Mouse (Mus musculus): ENCODE data around the gene Slc2a10. TPM values are rescaled to one million over a fixed set of nuclear protein-coding genes. Genes with fewer than 3 reads are reported as not detected.

The Slc2a10 gene
- polyA plus RNA-seq, 1 experiment, result 2.3 TPM

- under 1% methylated on average over 82 of the region's 84 CpGs for WGBS
- Histone ChIP-seq H3K4me3 (replicated peaks; ENCODE audit: insufficient read depth, low read depth, low read length) (peak within 1 kb of the TSS; percentile 98), H3K27me3 (ENCODE audit: control insufficient read depth, insufficient read depth, low read length) (no peaks in the 10 kb centered on the region), H3K4me1 (ENCODE audit: control insufficient read depth, insufficient read depth, low read length) (0 out of 2 replicates have a peak, but pooled peaks cover 3% of the 10 kb centered on the region), H3K27ac (ENCODE audit: insufficient read depth, low read length) (peak within 1 kb of the TSS; percentile 56)
- peak; percentile 86 to 88 for DNase-seq
- TF ChIP-seq CTCF (IDR thresholded peaks at IDR 0.05; ENCODE audit: borderline replicate concordance, insufficient read depth, low read depth, low read length) (no peak), POLR2A (IDR thresholded peaks at IDR 0.05; ENCODE audit: borderline replicate concordance, insufficient read depth, low read length) (peak; percentile 63; the same call in 1 of the 2 replicates)
Measured at GRCm38 (mm10) chr2:165492648-165493553, 10.7 kb upstream of the Slc2a10 start, which contains the start of gene Trp53rka. TSS of gene Trp53rka (minus strand) at chr2:165493324.

DNA sequence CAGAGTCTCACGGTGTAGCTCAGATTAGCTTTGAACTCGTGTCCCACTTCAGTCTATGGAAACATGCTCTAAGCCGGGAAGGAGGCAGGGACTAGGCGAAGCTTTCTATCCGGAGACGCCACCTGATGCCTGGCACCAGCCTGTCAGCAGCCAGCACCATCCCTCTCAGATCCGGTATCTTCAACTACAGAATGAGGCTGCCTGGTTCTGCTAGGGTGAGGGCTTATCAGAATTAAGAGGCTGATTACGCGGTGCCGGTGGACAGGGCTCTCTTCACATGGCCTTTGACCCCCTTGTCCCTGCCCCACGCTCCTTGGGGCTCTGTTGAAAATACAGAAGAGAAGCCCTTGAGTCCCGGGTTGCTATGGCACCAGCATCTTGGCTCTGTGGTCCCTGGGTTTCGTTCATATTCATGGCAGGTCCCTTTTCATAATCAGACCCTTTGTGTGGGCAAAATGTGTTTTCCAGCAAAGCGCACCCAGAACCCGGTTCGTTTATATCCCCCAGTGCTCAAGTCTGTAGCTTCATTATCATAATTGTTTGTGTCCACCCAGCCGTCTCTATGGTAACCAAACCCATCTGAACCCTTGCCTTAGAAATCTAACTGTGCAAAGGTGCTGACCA is 9.9 kb upstream of the Slc2a10 start:
- Histone ChIP-seq H3K27me3 (ENCODE audit: control insufficient read depth, insufficient read depth, low read length) (no peaks in the 10 kb centered on the region), H3K4me1 (ENCODE audit: control insufficient read depth, insufficient read depth, low read length) (0 out of 2 replicates have a peak, but pooled peaks cover 3% of the 10 kb centered on the region), H3K27ac (ENCODE audit: insufficient read depth, low read length) (peak overlapping the region; percentile 56; the same call in 1 of the 2 replicates), H3K4me3 (replicated peaks; ENCODE audit: insufficient read depth, low read depth, low read length) (peak overlapping the region; percentile 98)
- TF ChIP-seq POLR2A (IDR thresholded peaks at IDR 0.05; ENCODE audit: borderline replicate concordance, insufficient read depth, low read length) (no peak), CTCF (IDR thresholded peaks at IDR 0.05; ENCODE audit: borderline replicate concordance, insufficient read depth, low read depth, low read length) (no peak)
- peak in 1 of 2 experiments; percentile 40 for DNase-seq
- WGBS, result 5% methylated on average over 17 of the region's 17 CpGs

- Histone ChIP-seq H3K4me1 (ENCODE audit: control insufficient read depth, insufficient read depth, low read length) (0 out of 2 replicates have a peak, but pooled peaks cover 3% of the 10 kb centered on the region), H3K27ac (ENCODE audit: insufficient read depth, low read length) (no peak overlapping the region), H3K4me3 (replicated peaks; ENCODE audit: insufficient read depth, low read depth, low read length) (no peak overlapping the region), H3K27me3 (ENCODE audit: control insufficient read depth, insufficient read depth, low read length) (no peaks in the 10 kb centered on the region)
- DNase-seq, result no peak
- TF ChIP-seq CTCF (IDR thresholded peaks at IDR 0.05; ENCODE audit: borderline replicate concordance, insufficient read depth, low read depth, low read length), result no peak
- no peak for TF ChIP-seq POLR2A (IDR thresholded peaks at IDR 0.05; ENCODE audit: borderline replicate concordance, insufficient read depth, low read length)
- 46% methylated on average over 2 of the region's 2 CpGs for WGBS
Measured at GRCm38 (mm10) chr2:165494495-165494894, 9.1 kb upstream of the Slc2a10 start.

DNA sequence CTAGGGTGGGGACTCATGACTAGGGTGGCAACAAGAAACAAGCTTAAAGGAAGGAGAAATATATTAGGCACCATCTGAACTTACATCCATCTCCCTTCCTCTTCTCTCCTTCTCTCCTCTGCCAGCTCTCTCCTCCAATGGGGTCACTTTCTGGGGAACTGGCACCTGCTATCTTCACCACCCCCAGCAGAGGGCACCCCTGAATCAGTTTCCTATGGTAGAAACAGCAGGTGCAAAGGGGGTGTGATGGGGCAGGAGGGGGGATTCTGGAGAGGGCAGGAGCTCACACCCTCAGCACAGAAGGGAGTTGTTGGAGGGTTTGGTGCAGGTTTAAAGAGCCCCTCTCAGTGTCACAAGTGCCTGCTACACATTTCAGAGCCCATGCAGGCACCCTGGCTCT is 7.3 kb upstream of the Slc2a10 start:
- Histone ChIP-seq H3K4me1 (ENCODE audit: control insufficient read depth, insufficient read depth, low read length) (0 out of 2 replicates have a peak, but pooled peaks cover 3% of the 10 kb centered on the region), H3K4me3 (replicated peaks; ENCODE audit: insufficient read depth, low read depth, low read length) (no peak overlapping the region), H3K27me3 (ENCODE audit: control insufficient read depth, insufficient read depth, low read length) (no peaks in the 10 kb centered on the region), H3K27ac (ENCODE audit: insufficient read depth, low read length) (no peak overlapping the region)
- no peak for DNase-seq
- TF ChIP-seq POLR2A (IDR thresholded peaks at IDR 0.05; ENCODE audit: borderline replicate concordance, insufficient read depth, low read length), result no peak
- peak; percentile 34; the same call in 1 of the 2 replicates for TF ChIP-seq CTCF (IDR thresholded peaks at IDR 0.05; ENCODE audit: borderline replicate concordance, insufficient read depth, low read depth, low read length)

DNA sequence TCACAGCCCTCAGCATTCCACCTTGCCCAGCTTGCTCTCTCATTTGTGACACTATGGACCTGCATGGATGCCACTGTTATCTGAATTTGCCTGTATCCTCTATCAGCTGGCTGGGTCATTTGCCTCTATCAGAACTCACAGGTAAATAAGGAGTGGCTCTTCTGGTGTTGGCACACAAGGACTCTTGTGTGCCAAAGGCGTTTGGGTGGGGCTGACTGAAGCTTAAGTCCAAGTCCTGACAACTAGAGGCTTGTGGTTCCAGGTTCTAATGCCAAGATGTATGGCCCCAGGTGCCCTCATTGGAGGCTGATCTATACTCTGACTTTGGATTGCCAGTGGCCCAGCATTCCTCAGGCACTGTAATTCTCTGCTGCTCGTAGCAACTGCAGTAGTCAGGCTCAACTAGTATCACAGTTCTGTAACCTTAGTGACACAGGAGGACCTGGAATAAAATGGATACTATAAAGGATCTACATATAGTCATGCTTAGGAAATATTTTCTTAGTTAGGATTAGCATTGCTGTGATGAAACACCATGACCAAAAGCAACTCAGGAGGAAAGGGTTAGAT is 5.8 kb upstream of the Slc2a10 start:
- H3K27me3 ChIP-seq (ENCODE audit: control insufficient read depth, insufficient read depth, low read length), result no peaks in the 10 kb centered on the region
- H3K27ac ChIP-seq (ENCODE audit: insufficient read depth, low read length), result no peak overlapping the region
- 70% methylated on average over 2 of the region's 2 CpGs for WGBS
- DNase-seq, result no peak
- TF ChIP-seq POLR2A (IDR thresholded peaks at IDR 0.05; ENCODE audit: borderline replicate concordance, insufficient read depth, low read length) (no peak), CTCF (IDR thresholded peaks at IDR 0.05; ENCODE audit: borderline replicate concordance, insufficient read depth, low read depth, low read length) (no peak)
- 0 out of 2 replicates have a peak, but pooled peaks cover 3% of the 10 kb centered on the region for H3K4me1 ChIP-seq (ENCODE audit: control insufficient read depth, insufficient read depth, low read length)
- H3K4me3 ChIP-seq (replicated peaks; ENCODE audit: insufficient read depth, low read depth, low read length), result no peak overlapping the region

DNA sequence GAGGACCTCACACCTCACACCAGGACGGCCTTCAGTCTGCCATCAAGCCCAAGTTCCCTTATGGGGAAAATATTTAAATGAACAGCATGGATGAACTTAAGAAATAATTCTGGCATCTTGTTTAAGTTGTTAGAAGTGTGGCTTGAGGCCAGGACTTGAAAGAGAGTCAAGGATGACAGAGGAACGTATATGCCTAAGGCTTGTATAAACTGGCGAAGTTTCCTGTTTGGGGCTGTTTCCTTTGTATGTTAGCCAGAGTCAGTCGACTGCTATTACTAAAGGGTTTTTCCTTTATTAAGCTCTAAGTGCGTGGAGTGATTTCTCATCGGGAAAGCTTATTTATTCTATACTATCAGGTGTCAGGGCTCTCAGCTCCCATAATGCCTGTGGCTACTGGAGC is 4.8 kb upstream of the Slc2a10 start:
- Histone ChIP-seq H3K4me1 (ENCODE audit: control insufficient read depth, insufficient read depth, low read length) (no peaks in the 10 kb centered on the region), H3K27ac (ENCODE audit: insufficient read depth, low read length) (no peak overlapping the region), H3K4me3 (replicated peaks; ENCODE audit: insufficient read depth, low read depth, low read length) (no peak overlapping the region), H3K27me3 (ENCODE audit: control insufficient read depth, insufficient read depth, low read length) (no peaks in the 10 kb centered on the region)
- no peak for TF ChIP-seq CTCF (IDR thresholded peaks at IDR 0.05; ENCODE audit: borderline replicate concordance, insufficient read depth, low read depth, low read length)
- no peak for TF ChIP-seq POLR2A (IDR thresholded peaks at IDR 0.05; ENCODE audit: borderline replicate concordance, insufficient read depth, low read length)
- DNase-seq, result no peak
- WGBS, result 75% methylated on average over 6 of the region's 6 CpGs

GRCm38 (mm10) chr2:165509686-165510085 is 6.1 kb downstream of the Slc2a10 start:
- 70% methylated on average over 9 of the region's 9 CpGs for WGBS
- Histone ChIP-seq H3K4me3 (replicated peaks; ENCODE audit: insufficient read depth, low read depth, low read length) (no peak overlapping the region), H3K27me3 (ENCODE audit: control insufficient read depth, insufficient read depth, low read length) (no peaks in the 10 kb centered on the region), H3K27ac (ENCODE audit: insufficient read depth, low read length) (no peak overlapping the region), H3K4me1 (ENCODE audit: control insufficient read depth, insufficient read depth, low read length) (no peaks in the 10 kb centered on the region)
- DNase-seq, result no peak
- no peak for TF ChIP-seq POLR2A (IDR thresholded peaks at IDR 0.05; ENCODE audit: borderline replicate concordance, insufficient read depth, low read length)
- no peak for TF ChIP-seq CTCF (IDR thresholded peaks at IDR 0.05; ENCODE audit: borderline replicate concordance, insufficient read depth, low read depth, low read length)
